Mouse (Mus musculus): ENCODE measurements at regions not wholly inside any gene's neighbourhood (a gene's known extent, or its start where the extent isn't known, plus 50 kb on each side); places are given as distances from the start of the nearest gene placed in this dataset.

DNA sequence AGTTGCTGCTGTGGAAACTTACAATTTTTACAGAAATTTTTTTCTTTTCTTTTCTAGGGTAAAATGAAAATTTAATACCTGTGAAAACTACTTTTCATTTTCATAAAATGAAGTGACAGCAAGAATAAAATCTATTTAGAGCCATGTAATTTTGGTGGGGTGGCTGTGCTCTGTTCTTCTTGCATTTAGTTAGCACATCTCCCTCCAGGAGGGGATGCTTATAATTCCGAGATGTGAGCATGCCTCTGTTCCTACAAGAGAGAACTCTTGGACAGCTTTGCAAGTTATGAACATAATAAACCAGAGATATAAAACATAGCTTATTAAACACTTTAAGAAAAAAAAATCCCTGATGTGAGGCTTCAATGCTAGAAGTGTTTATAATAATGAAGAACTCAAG, 313.9 kb upstream of the Dph6 start:
- DNase-seq (ENCODE audit: low spot score in 2 of 2) = no peak

DNA sequence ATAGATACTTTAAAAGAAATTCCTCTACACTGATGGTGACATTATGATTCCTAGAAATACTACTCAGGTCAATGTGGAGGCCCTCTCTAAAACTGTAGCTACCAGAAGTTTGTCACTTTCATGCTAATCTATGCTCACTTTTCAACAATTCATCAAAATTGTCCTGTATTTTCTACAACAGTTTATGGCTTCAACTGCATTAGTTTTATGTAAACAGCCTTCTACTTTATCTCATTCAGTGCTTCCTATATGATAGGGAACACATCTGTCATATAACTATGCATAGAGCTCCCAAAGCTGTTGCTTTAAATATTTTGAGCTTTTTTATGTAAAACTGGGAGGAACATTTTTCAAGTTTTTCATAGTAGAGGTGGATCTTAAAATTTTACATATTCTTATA, 338.7 kb upstream of the Dph6 start:
- DNase-seq (ENCODE audit: low spot score in 2 of 2) = no peak

DNA sequence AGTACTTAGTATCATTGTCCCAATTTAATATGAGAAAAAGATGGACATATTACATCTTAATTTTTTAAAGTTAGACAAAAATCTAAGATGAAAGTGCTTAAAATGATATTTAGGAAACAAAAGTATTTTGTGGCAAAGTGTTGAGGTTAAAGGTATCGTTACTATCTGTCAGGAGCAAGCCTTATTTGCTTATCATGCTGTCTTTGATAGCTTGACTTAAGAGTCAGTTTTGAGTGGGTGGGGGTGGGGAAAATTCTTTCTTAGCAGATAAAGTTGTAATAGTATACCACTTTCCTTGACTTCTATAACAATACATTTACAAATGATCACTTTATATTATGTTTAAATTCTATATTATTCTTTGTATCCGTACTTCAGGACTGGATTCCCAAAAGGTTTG, 339.1 kb upstream of the Dph6 start:
- DNase-seq (ENCODE audit: low spot score in 2 of 2) = no peak

DNA sequence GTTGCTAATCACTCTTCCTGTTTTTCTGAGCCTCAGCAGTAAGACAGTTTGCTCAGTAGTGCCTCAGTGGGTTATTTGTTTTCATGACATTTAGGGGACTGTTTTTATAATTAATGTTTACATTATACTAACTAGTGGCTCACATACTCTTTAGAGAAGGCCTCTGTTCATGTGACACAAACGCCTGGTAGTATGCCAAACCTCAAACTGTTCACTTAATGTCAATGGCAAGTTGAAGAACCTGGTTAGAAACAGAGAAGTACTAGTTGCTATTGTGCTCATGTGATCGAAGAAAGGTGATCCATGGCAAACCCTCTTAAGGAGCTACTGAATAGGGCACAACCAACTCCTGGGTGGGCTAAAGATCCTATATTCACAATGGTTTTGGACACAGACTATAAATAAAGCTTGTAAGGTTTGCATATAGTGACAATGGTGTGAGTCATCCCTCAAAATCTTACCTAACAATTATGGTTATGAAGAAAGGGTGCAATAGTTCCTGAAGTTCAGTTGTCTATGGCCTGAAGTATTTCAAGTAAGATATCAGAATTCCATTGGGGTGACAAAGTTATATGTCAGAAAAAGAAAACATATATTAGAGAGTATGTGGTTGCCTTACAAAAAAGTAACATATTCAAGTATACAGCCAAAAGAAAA, 340.1 kb upstream of the Dph6 start:
- DNase-seq (ENCODE audit: low spot score in 2 of 2) = no peak

DNA sequence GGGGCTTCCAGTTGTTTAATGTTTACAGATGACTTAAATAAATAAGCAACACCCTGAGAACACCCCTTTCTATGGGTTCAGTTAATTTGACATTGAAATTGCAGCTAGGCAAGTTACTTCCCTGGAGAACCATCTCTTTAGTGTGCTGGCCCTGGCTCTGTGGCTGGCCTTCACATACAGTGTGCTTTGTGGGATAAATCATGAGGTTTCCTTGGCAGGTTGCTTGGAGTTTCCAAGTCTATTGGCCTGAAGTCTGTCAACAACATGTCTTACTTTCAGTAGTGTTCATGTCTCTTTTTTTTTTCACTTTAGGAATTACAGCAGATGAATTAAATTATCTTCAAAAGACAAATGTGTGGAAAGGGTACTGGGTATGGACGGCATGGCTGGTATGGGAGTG, 359.2 kb upstream of the Dph6 start:
- DNase-seq (ENCODE audit: low spot score in 2 of 2) = no peak

DNA sequence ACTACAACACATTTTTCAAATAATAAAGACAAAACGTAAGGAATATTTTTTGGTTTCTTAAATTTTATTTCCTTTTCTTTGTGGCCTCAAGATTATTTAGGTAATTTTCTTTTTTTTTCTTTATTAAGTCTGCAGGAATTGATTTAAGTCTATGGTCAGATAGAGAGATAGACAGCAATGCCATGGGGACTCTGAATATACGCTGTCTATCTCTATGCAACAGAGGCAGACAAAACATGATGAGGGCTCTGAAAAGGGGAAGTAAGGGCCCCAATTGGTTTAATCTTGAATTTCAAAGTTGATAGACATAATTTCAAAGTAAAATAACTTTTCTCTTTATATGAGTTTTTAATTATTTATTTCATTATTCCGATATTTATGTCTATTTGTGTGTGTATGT, 372.0 kb upstream of the Dph6 start:
- no peak for DNase-seq (ENCODE audit: low spot score in 2 of 2)

DNA sequence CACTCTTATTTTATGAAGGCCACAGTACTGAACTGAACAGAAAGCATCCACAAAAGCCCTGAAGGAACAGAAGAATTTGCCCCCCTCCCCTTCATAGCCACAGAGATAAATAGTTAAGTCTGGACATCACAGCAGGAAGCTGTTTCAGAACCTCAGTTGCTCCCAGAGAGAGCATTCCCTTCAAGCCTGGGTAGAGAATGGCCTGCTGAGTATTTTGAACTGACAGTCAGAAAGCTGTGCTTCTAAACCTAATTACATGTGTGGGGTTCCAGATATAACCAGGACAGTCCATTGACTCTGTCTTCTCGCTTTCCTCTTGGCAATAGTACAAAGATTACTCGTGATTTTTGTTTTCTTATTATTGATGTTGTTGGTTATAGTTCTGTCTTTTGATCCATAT, 376.4 kb upstream of the Dph6 start:
- DNase-seq (ENCODE audit: low spot score in 2 of 2) = no peak

DNA sequence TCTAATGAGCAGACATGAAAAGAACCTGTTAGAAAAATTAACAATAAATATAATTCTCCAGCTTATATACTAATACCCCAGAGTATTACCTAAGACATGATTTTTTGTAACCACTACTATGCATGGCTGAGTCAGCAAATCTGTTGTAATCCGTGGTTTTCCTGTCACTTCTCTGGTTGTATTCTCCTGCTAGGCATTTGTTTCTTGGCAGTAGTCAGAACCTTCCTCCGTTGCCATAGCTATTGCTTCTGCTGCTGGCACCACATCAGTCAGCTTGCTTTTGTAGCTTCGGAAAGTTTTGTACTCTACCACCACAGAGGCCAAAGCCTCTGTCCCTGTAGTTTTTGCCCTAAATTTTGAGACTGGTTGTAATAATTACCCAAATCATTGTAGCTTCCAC, 381.4 kb upstream of the Dph6 start:
- DNase-seq (ENCODE audit: low spot score in 2 of 2) = no peak

DNA sequence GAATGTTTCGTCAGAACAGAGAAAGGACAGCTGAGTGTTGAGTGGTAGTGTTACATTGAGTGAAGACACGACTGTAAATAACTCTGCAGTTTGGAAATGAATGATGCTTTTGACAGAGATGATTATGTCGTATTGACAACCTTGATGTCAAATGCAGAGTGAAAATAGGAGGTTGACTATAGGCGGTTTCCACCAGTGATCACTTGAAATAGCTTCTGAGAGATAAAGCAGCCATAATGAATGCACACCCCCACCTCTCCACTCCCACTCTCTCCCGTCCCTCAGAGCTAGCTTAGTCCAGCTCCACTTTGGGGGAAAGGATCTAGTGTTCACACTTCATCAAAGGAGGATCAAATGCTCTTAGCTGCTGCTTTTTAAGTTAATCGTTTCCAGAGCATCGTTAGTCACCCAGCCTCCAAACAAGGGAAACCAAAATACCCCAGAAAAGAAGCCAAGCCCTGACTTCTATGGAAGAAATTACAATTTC, 387.6 kb upstream of the Dph6 start:
- DNase-seq (ENCODE audit: low spot score in 2 of 2) = no peak

DNA sequence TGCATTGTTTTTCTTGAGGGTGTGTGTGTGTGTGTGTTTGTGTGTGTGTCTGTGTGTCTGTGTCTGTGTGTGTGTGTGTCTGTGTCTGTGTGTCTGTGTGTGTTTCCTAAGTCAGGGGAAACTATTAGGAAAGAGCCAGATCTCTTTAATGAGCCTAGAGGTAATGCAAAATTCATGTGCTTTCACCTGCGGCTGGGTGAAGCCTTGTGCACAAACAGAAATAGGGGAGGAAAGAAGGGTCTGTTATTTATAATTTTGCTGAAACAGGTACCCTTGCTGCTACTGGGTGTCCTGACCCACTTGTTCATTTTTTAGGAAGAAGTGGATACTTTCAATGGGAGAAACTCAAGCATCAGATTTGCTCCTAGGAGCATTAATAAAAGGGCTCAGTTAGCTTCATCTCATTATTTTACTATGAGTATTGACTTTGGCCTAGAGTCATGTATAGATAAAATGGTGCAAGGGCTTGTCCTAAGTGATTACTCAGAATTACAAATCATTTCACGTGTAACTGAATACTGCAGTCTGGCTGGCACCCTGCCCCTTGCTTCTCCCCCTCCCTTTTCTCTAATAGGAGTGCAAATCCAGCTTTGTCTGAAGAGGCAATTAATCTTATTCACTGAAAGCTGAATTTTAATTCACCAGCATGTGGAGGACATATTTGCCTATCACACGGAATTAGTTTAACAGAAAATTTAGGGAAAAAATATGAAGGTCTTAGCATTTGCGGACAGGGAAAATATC, 401.7 kb upstream of the Dph6 start:
- no peak for DNase-seq (ENCODE audit: low spot score in 2 of 2)

DNA sequence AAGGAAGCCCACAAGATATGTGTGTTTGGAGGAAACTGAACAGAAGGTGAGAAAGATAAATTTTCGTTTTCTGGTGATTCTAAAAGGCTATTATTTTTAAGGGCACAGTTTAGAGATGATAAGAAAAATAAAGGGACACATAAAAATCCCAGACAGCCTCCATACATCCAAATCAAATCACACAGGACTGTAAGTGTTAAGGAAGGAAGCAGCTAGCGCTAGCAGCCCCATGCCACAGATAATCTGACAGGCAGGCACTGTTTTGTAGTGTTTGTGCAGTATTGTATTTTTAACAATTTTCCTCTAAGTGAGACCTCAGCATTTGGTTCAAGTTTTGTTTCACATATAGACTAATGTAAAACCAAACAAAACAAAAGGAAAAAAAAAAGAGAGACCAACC, 402.4 kb upstream of the Dph6 start:
- DNase-seq (ENCODE audit: low spot score in 2 of 2) = no peak

DNA sequence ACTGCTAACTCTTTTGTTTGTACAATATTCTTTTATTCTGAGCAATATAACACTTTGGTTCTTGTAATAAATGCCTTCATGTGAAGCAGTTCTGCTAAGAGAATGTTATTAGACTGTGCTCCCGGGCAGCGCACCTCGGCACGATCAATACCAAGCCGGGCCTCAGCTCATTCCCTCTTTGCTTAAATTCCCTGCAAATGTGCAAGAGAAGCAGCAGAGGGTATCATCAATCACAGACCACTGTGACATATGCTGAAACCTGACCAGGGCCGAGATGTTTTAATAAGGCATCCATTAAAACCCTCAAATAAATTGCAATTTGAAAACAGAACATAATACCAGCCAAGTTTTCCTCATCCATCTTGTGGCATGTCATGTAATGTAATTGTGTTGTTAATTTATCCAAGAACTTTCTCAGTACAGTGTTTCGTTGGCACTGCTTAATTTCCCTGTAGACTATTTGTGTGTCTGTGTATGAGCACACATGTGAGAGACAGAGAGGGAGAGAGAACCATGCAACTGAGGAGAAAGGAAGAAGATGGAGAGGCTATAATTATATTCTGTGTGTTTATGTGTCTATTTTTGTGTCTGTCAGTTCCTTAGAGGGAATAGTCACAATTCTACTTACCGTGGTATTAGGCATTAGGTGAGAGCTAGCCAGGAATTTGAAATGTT, 412.9 kb upstream of the Dph6 start:
- DNase-seq (ENCODE audit: low spot score in 2 of 2) = no peak

DNA sequence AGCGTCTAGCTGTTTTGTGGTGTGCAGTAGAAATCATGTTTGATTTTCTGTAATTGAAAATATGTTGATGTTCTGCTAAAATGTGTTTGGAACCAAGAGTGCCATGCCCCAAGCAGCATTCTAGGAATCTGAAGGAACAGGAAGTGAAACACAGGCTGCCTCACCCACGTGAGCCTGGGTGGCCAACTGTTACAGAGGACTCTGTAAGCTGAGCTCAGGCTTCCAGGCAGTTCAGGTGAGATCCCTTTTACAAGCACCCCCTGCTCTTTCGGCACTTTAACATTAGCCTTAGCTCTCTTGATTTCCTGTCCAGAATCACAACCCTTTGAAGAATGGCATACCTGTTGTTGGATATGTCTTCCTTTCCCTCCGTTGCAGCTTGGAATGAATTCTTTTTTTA, 414.9 kb upstream of the Dph6 start:
- no peak for DNase-seq (ENCODE audit: low spot score in 2 of 2)

DNA sequence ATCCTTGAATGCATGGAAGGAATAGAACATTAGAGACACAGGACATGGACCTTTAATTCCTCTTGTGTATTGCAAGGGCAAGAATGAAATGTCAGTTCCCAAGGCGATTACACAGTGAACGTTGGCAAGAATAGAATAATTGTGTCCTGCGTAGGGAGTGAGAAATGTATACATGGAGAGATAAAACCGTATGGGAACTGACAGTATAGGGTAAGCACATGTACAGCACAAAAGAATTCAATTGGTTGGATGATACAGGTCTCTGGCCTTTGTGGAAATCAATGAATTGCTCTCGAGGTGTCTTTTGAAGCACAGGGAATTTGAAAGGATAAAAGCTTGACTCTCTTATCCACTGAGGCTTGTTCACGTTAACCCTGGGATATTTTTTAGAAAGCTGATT, 415.4 kb upstream of the Dph6 start:
- DNase-seq (ENCODE audit: low spot score in 2 of 2) = no peak

DNA sequence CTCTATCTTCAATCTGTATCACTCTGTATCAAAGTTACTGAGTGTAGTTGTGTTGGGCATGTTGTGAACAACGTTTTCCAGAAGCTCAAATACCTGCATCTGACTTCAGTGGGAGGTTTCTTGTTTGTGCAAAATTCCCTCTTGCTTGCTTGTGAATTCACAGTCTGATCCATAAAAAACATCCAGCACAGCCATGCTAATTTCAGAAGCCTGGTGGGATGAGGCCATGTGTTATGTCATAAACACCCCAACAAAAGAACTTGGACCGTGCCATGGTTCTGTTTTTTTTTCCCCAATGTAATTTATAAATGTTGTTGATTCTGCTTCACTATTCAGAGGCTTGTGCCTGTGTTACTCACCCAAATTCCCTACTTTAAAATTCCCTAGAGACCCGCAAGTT, 415.9 kb upstream of the Dph6 start:
- DNase-seq (ENCODE audit: low spot score in 2 of 2) = no peak

DNA sequence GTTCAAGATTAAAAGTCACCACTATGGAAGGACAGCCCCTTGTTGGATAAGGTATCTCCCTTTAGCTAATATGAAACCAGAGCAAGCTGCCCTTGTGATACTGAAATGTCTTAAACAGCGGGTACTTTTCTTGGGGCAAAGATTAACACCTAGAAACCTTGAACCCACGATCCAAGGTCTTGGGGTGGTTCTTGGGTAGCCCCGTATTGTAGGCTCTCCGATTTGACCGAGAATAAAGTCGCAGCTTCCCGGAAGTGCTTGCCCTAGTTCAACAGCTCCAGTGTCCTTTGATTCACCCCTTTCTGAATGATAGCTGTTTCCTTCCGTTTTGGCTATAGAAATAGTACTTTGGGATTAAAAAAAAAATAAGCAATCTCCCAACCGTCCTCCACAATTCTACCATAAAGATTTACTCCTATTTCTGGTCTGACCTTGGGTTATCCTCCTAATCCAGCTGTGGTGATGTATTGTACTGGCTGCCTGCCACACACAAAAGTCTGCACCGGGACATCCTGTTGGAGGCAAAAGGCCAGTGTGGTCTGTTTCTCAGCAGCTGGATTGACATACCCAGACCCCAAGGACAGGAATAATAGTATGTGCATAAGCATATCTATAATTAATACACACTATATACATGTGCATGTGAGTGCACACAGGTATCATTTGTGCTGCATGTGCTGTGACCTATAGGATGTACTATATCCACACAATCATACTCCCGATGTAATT, 427.0 kb upstream of the Dph6 start:
- DNase-seq (ENCODE audit: low spot score in 2 of 2) = peak in 1 of 2 experiments; percentile 26

DNA sequence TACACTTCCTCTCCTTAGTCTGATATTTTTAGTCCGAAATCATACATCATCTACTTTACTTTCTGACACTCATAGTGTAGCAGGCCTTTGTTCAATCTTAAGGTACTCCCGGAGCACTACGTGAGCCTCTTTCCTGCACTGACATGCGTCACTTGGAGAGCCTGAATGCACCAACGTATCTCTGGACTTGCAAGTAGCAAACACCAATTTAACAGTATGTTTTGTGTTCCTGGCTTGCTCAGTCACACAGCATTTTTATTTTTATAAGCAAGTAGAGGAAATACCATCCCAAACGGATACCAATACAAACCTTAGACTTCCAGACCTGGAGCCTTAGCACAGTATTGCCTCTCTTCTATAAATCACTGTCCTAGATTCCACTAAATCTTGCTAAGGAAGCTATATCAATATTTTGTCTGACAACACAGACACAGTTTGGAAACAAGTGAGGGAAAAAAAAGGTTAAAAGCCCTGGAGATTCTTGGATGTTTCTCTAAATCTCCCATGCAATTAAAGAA, 427.6 kb upstream of the Dph6 start:
- no peak for DNase-seq (ENCODE audit: low spot score in 2 of 2)

DNA sequence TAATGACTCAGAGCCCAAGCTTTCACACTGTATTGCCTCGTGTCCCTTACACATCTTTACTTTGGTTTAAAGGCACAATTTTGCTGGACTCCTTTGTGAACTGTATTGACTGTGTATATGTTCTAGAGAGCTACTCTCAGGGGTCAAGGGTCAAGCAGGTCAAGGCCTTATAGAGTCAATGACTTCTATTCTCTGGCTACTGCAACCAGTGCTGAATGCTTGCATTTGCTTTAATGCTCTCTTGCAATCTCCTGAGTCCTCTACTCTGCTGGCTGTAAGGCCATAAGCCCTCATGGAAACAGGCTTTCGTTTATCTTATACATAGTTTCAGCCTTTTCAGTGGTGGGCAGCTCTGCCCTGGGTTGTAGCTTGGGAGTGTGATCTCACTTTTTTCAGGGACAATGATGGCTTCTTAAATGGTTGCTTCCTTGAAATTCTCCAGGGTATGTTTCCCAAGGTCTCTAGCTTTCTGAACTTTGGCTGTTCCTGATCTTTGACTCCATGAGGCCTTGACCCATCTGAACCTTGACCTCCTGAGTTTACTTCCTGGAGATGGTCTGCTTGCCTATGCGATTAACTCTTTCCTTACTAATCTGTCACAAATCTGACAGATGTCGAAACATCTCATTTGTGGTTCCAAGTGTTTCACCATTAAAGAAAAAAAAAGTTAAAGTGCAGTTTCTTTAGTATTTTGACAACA, 433.8 kb upstream of the Dph6 start:
- no peak for DNase-seq (ENCODE audit: low spot score in 2 of 2)

DNA sequence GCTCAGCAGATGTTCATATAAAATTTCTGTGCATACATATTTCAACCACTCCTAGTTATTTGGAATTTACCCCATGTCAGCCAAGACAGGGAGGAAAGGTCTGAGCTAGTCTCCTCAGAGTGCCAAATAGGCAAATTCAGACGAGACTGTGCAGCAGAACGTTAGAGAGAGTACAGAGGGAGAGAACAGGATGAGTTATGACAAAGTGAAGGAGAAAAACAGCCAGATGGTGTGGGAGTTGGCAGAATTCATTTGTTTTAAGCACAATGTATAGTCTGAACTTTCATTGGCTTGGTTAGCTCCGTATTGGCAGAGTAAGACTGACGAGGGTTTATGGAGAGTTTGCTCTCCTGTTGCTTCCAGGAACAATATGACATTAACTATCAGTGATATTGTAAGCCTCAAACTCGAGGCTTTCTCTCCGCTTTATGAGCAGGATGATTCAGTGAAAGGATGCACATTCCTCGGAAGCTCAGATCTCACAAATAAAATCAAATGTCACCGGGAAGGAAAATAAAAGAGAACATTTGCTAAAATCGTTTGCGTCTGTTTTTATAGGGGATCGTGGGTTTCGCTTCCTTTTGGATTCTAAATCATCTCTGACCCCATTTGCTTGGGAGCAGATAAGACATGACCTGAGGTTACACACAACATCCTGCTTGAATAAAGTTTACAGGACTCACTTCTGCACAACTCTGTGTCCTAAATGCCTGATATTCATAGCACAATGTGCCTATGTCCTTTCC, 435.8 kb upstream of the Dph6 start:
- no peak for DNase-seq (ENCODE audit: low spot score in 2 of 2)

DNA sequence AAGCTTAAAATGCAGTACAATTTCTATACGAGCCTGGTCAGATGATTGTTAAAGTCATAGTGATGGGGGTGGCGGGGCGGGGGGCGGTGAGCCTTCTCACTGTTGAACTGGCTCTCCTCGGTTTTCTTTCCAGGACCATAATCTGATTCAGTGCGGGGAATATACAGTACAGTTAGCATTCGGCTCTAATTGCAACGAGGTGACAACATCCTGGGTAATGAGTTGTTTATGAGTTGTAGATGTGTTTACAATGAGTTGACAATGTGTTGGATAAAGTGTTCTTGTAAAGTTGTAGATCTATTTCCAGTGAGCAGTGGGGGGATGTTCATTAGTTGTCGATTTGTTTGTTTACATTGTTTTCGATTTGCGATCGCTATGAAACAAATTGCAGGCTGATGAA, 440.6 kb upstream of the Dph6 start:
- no peak for DNase-seq (ENCODE audit: low spot score in 2 of 2)

All from gastrocnemius, postnatal 4 days (tissue).